Mouse (Mus musculus) CD4-positive, CD25-positive, alpha-beta regulatory T cell, adult 2 months (primary cell): ENCODE measurements around the gene Dmpk.

ENCODE experiments used
- DNase-seq: peaks from one replicate; pipeline ENCODE4 v3.0.0-alpha.2; 2012; ENCODE audit warnings: low read depth, low spot score

Dmpk gene

GRCm38 (mm10) chr7:19096421-19096976 is 12.8 kb downstream of the Dmpk start:
- no peak for DNase-seq

GRCm38 (mm10) chr7:19097217-19097616 is 13.6 kb downstream of the Dmpk start:
- no peak for DNase-seq

GRCm38 (mm10) chr7:19097863-19098262 is 14.2 kb downstream of the Dmpk start:
- DNase-seq = no peak

- no peak for DNase-seq
These were observed 15.2 kb downstream of the Dmpk start for GRCm38 (mm10) chr7:19098811-19099210.

- DNase-seq = no peak
These were observed 16.6 kb downstream of the Dmpk start for GRCm38 (mm10) chr7:19100290-19100689.

GRCm38 (mm10) chr7:19103741-19104140 is 20.1 kb downstream of the Dmpk start:
- DNase-seq = no peak

GRCm38 (mm10) chr7:19104486-19104885 is 20.8 kb downstream of the Dmpk start:
- DNase-seq = no peak

GRCm38 (mm10) chr7:19107436-19107835 is 23.8 kb downstream of the Dmpk start:
- no peak for DNase-seq

- DNase-seq = no peak
These were observed 25.9 kb downstream of the Dmpk start for GRCm38 (mm10) chr7:19109565-19109964.

- DNase-seq = peak; percentile 66
These were observed 34.6 kb downstream of the Dmpk start, which contains the start of gene Gm4969 for GRCm38 (mm10) chr7:19118028-19118771. TSS of gene Gm4969 (minus strand) at chr7:19118368.

- DNase-seq = no peak
These were observed 35.4 kb downstream of the Dmpk start for GRCm38 (mm10) chr7:19119083-19119482.

- DNase-seq = peak; percentile 96
These were observed 36.2 kb downstream of the Dmpk start, which contains the start of gene Fbxo46 for GRCm38 (mm10) chr7:19119631-19120429. TSS of gene Fbxo46 (plus strand) at chr7:19119859.

GRCm38 (mm10) chr7:19121686-19122085 is 38.0 kb downstream of the Dmpk start:
- DNase-seq = no peak

- no peak for DNase-seq
These were observed 41.1 kb downstream of the Dmpk start for GRCm38 (mm10) chr7:19124713-19125112.

GRCm38 (mm10) chr7:19127744-19128143 is 44.1 kb downstream of the Dmpk start:
- DNase-seq = no peak

- DNase-seq = peak; percentile 60
These were observed 45.7 kb downstream of the Dmpk start for GRCm38 (mm10) chr7:19129396-19129795.

- DNase-seq = peak; percentile 54
These were observed 47.0 kb downstream of the Dmpk start for GRCm38 (mm10) chr7:19130657-19131056.

- peak; percentile 97 for DNase-seq
These were observed 47.7 kb downstream of the Dmpk start for GRCm38 (mm10) chr7:19131324-19131848.

GRCm38 (mm10) chr7:19136168-19136567 is 52.5 kb downstream of the Dmpk start:
- no peak for DNase-seq

GRCm38 (mm10) chr7:19136673-19137334 is 53.2 kb downstream of the Dmpk start:
- DNase-seq = no peak

- peak; percentile 76 for DNase-seq
These were observed 53.7 kb downstream of the Dmpk start for GRCm38 (mm10) chr7:19137380-19137779.
